ENCODE assay signal across 9 mouse cellular contexts in the genomic region with DNA sequence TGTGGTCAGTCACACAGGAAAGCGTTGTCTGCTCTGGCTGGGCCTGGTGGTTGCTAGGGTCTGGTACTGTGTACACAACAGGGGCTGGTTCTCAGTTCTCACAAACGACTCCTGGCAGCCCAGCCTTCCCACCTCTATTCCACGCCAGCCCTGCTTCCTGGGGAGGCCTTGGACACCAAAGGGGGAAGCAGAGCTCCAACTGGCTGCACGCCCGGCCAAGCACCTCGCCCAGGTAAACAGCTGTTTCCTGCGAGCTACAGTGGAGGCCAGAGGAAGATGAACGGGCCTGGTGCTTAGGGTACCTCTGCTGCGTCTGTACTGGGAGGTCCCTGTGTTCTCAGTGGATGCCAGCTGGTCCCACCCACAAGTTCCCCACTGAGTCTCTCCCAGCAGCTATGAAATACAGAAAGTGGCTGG. TPM values are rescaled to one million over a fixed set of nuclear protein-coding genes. Genes with fewer than 3 reads are reported as not detected.
A peak's percentile ranks its signal among the peaks of the same experiment; 100 is the strongest.
DNase-seq lines count a peak whose midpoint lies in the region; ATAC-seq and TF ChIP-seq lines count a peak whose summit lies in the region.
"Had no signal": no experiment of that assay in that cellular context is flagged by ENCODE, and none has a peak within 500 bp of the region (broad histone marks: within the 10 kb centered on the region; RNA-seq: fewer than 3 reads in every experiment).

No protein-coding gene starts in this region.

- no peak for TF ChIP-seq POLR2A in lung, adult 2 months (IDR thresholded peaks at IDR 0.05; ENCODE audit: borderline replicate concordance, extremely low read depth, low read depth, low read length)

- H3K36me3 ChIP-seq in embryonic facial prominence, embryonic 10.5 days (replicated peaks): peaks cover 14% of the 10 kb centered on the region
- peaks cover 14% of the 10 kb centered on the region for H3K36me3 ChIP-seq in hindbrain, embryonic 13.5 days
- H3K36me3 ChIP-seq in stomach, embryonic 14.5 days (ENCODE audit: control insufficient read depth, insufficient read depth, low read length): peaks cover 7% of the 10 kb centered on the region; the same call in 1 of the 2 replicates

- peaks cover 48% of the 10 kb centered on the region for H3K4me1 ChIP-seq in embryonic facial prominence, embryonic 10.5 days
- peaks cover 45% of the 10 kb centered on the region for H3K4me1 ChIP-seq in hindbrain, embryonic 13.5 days (replicated peaks)
- peaks cover 4% of the 10 kb centered on the region for H3K4me1 ChIP-seq in lung, adult 2 months (ENCODE audit: control insufficient read depth, insufficient read depth, low read length)
- peaks cover 47% of the 10 kb centered on the region for H3K4me1 ChIP-seq in stomach, embryonic 14.5 days (ENCODE audit: control insufficient read depth, insufficient read depth, low read length)

- peak overlapping the region; percentile 51; the same call in 1 of the 2 replicates for H3K27ac ChIP-seq in embryonic facial prominence, embryonic 10.5 days (replicated peaks)
- peak overlapping the region; percentile 82 for H3K27ac ChIP-seq in hindbrain, embryonic 13.5 days
- H3K27ac ChIP-seq in stomach, embryonic 14.5 days (ENCODE audit: low read length): peak overlapping the region; percentile 78

- H3K9ac ChIP-seq in hindbrain, embryonic 13.5 days: peak overlapping the region; percentile 62
- H3K9ac ChIP-seq in stomach, embryonic 14.5 days (replicated peaks; ENCODE audit: low read depth, low read length): no peak overlapping the region

- no peak overlapping the region for H3K4me2 ChIP-seq in hindbrain, embryonic 13.5 days
- H3K4me2 ChIP-seq in stomach, embryonic 14.5 days (replicated peaks; ENCODE audit: low read depth, low read length): no peak overlapping the region

- H3K27me3 ChIP-seq in embryonic facial prominence, embryonic 10.5 days (replicated peaks; ENCODE audit: low read depth, poor library complexity, severe bottlenecking): no peaks in the 10 kb centered on the region
- H3K27me3 ChIP-seq in hindbrain, embryonic 13.5 days: no peaks in the 10 kb centered on the region
- H3K27me3 ChIP-seq in stomach, embryonic 14.5 days (ENCODE audit: control insufficient read depth, insufficient read depth, low read length): no peaks in the 10 kb centered on the region

- TF ChIP-seq CTCF in lung, adult 2 months (IDR thresholded peaks at IDR 0.05; ENCODE audit: insufficient read depth, low read length): no peak

- intact Hi-C loops in gastrocnemius, postnatal 14 days (cut with DNase I; ENCODE audit: low total_unique reads): no loop called here
- intact Hi-C loops in gastrocnemius, postnatal 36 days (cut with DNase I): no loop called here

- H3K9me3 ChIP-seq in embryonic facial prominence, embryonic 10.5 days: no peaks in the 10 kb centered on the region
- no peaks in the 10 kb centered on the region for H3K9me3 ChIP-seq in hindbrain, embryonic 13.5 days
- no peaks in the 10 kb centered on the region for H3K9me3 ChIP-seq in stomach, embryonic 14.5 days (ENCODE audit: control insufficient read depth, low read depth, low read length)

- peak; percentile 43 for DNase-seq in gastrocnemius, postnatal 14 days
- DNase-seq in gastrocnemius, postnatal 36 days: no peak
- DNase-seq in embryonic facial prominence, embryonic 10.5 days (ENCODE audit: low spot score): no peak
- peak; percentile 39 for DNase-seq in lung, adult 2 months
- DNase-seq in spleen, adult 18-20 months: no peak

- no peak for ATAC-seq in hindbrain, embryonic 13.5 days (ENCODE audit: low FRiP score)
- peak; percentile 33; the same call in 1 of the 2 replicates for ATAC-seq in stomach, embryonic 14.5 days (ENCODE audit: insufficient number of reproducible peaks, insufficient read depth, low FRiP score, low read depth)
- no peak for ATAC-seq in megakaryocyte-erythroid progenitor cell, adult 5-6 weeks (replicated peaks; ENCODE audit: low FRiP score, low TSS enrichment, poor library complexity, severe bottlenecking)

- 74% methylated on average over 9 of the region's 9 CpGs for WGBS in embryonic facial prominence, embryonic 10.5 days
- 64% methylated on average over 9 of the region's 9 CpGs for WGBS in hindbrain, embryonic 13.5 days
- WGBS in lung, adult 2 months: 24% methylated on average over 9 of the region's 9 CpGs
- WGBS in stomach, embryonic 14.5 days: 16% methylated on average over 9 of the region's 9 CpGs

- H3K4me3 ChIP-seq in embryonic facial prominence, embryonic 10.5 days: no peak overlapping the region
- no peak overlapping the region for H3K4me3 ChIP-seq in hindbrain, embryonic 13.5 days
- H3K4me3 ChIP-seq in lung, adult 2 months (replicated peaks; ENCODE audit: extremely low read depth, low read depth, low read length): no peak overlapping the region
- no peak overlapping the region for H3K4me3 ChIP-seq in stomach, embryonic 14.5 days (ENCODE audit: low read depth, low read length)
- H3K4me3 ChIP-seq: erythroblast, embryonic 14.5 days had no signal

RNA-seq across cellular contexts. Expression of gene Crtc1, which starts 29.9 kb away (rescaled TPM):
- 1 to 10 TPM; 6.4 to 7.4 TPM for total RNA-seq in gastrocnemius, postnatal 14 days (2021)
- 1 to 10 TPM; 5.3 to 7.5 TPM for total RNA-seq in gastrocnemius, postnatal 36 days (2021)
- polyA plus RNA-seq in embryonic facial prominence, embryonic 10.5 days (2016; fragmentation: Nextera tagmentation; extraction: Ambion mirVana): 17.3 and 20.6 TPM in 2 replicates
- 35.6 and 37.6 TPM in 2 replicates for polyA plus RNA-seq in hindbrain, embryonic 13.5 days (2015; fragmentation: Nextera tagmentation; extraction: Ambion mirVana)
- polyA plus RNA-seq in lung, adult 2 months (2012; rRNA removed): 18.7 and 20.4 TPM in 2 replicates
- 21.6 and 23.0 TPM in 2 replicates for polyA plus RNA-seq in stomach, embryonic 14.5 days (2014; fragmentation: Nextera tagmentation; extraction: Ambion mirVana)
- total RNA-seq in megakaryocyte-erythroid progenitor cell, adult 5-6 weeks (2014; fragmentation: Nextera tagmentation): 15.6 and 21.7 TPM in 2 replicates
- 1.1 and 1.3 TPM in 2 replicates for total RNA-seq in megakaryocyte-erythroid progenitor cell, adult 5-6 weeks (2017)

RNA-seq across cellular contexts. Expression of gene Comp, which starts 36.1 kb away (rescaled TPM):
- total RNA-seq in gastrocnemius, postnatal 14 days (2021): 10 to 100 TPM; 18.6 to 19.6 TPM
- total RNA-seq in gastrocnemius, postnatal 36 days (2021): 1 to 10 TPM; 8.9 to 9.9 TPM
- 0.19 and 0.37 TPM in 2 replicates for polyA plus RNA-seq in embryonic facial prominence, embryonic 10.5 days (2016; fragmentation: Nextera tagmentation; extraction: Ambion mirVana)
- 0.14 and 0.96 TPM in 2 replicates for polyA plus RNA-seq in hindbrain, embryonic 13.5 days (2015; fragmentation: Nextera tagmentation; extraction: Ambion mirVana)
- polyA plus RNA-seq in lung, adult 2 months (2012; rRNA removed): 0.51 and 1.3 TPM in 2 replicates
- polyA plus RNA-seq in stomach, embryonic 14.5 days (2014; fragmentation: Nextera tagmentation; extraction: Ambion mirVana): 0.38 TPM in 1 of 2 replicates, not detected in the other
- total RNA-seq in megakaryocyte-erythroid progenitor cell, adult 5-6 weeks (2014; fragmentation: Nextera tagmentation): 0.15 and 1.2 TPM in 2 replicates
- 2.3 TPM in 1 of 2 replicates, not detected in the other for total RNA-seq in megakaryocyte-erythroid progenitor cell, adult 5-6 weeks (2017)
- polyA plus RNA-seq: erythroblast, embryonic 14.5 days had no signal

RNA-seq across cellular contexts. Expression of gene Upf1, which starts 56.4 kb away (rescaled TPM):
- total RNA-seq in gastrocnemius, postnatal 14 days (2021): 10 to 100 TPM; 31.6 to 35.0 TPM
- 10 to 100 TPM; 27.0 to 27.6 TPM for total RNA-seq in gastrocnemius, postnatal 36 days (2021)
- polyA plus RNA-seq in embryonic facial prominence, embryonic 10.5 days (2016; fragmentation: Nextera tagmentation; extraction: Ambion mirVana): 21.9 and 22.1 TPM in 2 replicates
- polyA plus RNA-seq in hindbrain, embryonic 13.5 days (2015; fragmentation: Nextera tagmentation; extraction: Ambion mirVana): 14.4 and 15.9 TPM in 2 replicates
- 35.8 and 36.7 TPM in 2 replicates for polyA plus RNA-seq in lung, adult 2 months (2012; rRNA removed)
- polyA plus RNA-seq in stomach, embryonic 14.5 days (2014; fragmentation: Nextera tagmentation; extraction: Ambion mirVana): 17.0 and 17.1 TPM in 2 replicates
- total RNA-seq in megakaryocyte-erythroid progenitor cell, adult 5-6 weeks (2014; fragmentation: Nextera tagmentation): 44.1 and 46.9 TPM in 2 replicates
- total RNA-seq in megakaryocyte-erythroid progenitor cell, adult 5-6 weeks (2017): 26.7 and 46.7 TPM in 2 replicates

Comparison
In these comparisons a context has a peak if more than half of its experiments do, and no peak if none do; other contexts are left out.
1. DNase-seq: peak in gastrocnemius, postnatal 14 days (single experiment) and lung, adult 2 months (single experiment); none in gastrocnemius, postnatal 36 days (0 of 2), embryonic facial prominence, embryonic 10.5 days (single experiment) and spleen, adult 18-20 months (0 of 2).
2. Peak in every context shown above with its lines, with median percentiles within 50 percentile points of each other: H3K27ac ChIP-seq.